Mouse (Mus musculus): ENCODE results near the gene Rcor1. TPM values are rescaled to one million over a fixed set of nuclear protein-coding genes. Genes with fewer than 3 reads are reported as not detected.

Gene Rcor1
- polyA plus RNA-seq, 1 experiment from 2014 or later: 8.5 TPM

- Histone ChIP-seq H3K4me3 (no peak overlapping the region), H3K27ac (replicated peaks) (no peak overlapping the region), H3K4me1 (0 out of 2 replicates have a peak, but pooled peaks cover 5% of the 10 kb centered on the region), H3K27me3 (no peaks in the 10 kb centered on the region), H3K9me3 (no peaks in the 10 kb centered on the region), H3K36me3 (no peaks in the 10 kb centered on the region), H3K9ac (replicated peaks) (no peak overlapping the region), H3K4me2 (replicated peaks) (no peak overlapping the region)
- 73% methylated on average over 6 of the region's 6 CpGs for WGBS
- ATAC-seq (ENCODE audit: low FRiP score, low read depth): no peak
Measured at GRCm38 (mm10) chr12:111005803-111006202, 33.3 kb upstream of the Rcor1 start.

DNA sequence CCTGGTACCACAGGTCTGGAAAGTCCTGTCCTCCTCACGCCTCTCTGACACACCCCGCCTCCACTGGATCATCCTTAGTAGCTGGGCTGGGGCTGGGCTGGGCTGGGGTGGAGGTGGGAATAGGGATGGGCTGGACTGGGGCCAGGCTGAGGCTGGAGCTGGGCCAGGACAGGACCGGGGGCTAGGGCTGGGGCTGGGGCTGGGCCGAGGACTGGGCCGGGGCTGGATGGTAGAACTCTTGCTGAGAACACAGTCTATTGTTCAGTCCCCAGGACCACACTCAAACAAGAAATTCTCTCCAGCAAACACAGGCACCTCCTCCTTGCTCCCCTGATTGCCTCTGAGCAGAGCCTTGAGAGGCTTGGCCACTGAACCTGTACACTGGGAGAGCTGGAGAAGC, 32.8 kb upstream of the Rcor1 start:
- 0 out of 2 replicates have a peak, but pooled peaks cover 5% of the 10 kb centered on the region for H3K4me1 ChIP-seq
- no peak overlapping the region; the same call in 1 of the 2 replicates for H3K27ac ChIP-seq (replicated peaks)
- ATAC-seq (ENCODE audit: low FRiP score, low read depth): no peak
- no peaks in the 10 kb centered on the region for H3K27me3 ChIP-seq
- no peak overlapping the region for H3K4me3 ChIP-seq
- H3K36me3 ChIP-seq: no peaks in the 10 kb centered on the region
- WGBS: 74% methylated on average over 5 of the region's 5 CpGs
- H3K9me3 ChIP-seq: no peaks in the 10 kb centered on the region
- no peak overlapping the region for H3K4me2 ChIP-seq (replicated peaks)
- no peak overlapping the region for H3K9ac ChIP-seq (replicated peaks)

GRCm38 (mm10) chr12:111007134-111008103, 31.7 kb upstream of the Rcor1 start:
- H3K9ac ChIP-seq (replicated peaks): no peak overlapping the region
- WGBS: 80% methylated on average over 14 of the region's 14 CpGs

GRCm38 (mm10) chr12:111008500-111009490, 30.4 kb upstream of the Rcor1 start:
- Histone ChIP-seq H3K4me2 (replicated peaks) (no peak overlapping the region), H3K9me3 (no peaks in the 10 kb centered on the region), H3K27me3 (no peaks in the 10 kb centered on the region), H3K4me1 (0 out of 2 replicates have a peak, but pooled peaks cover 5% of the 10 kb centered on the region), H3K4me3 (no peak overlapping the region), H3K36me3 (no peaks in the 10 kb centered on the region), H3K9ac (replicated peaks) (no peak overlapping the region), H3K27ac (replicated peaks) (no peak overlapping the region)
- ATAC-seq (ENCODE audit: low FRiP score, low read depth): no peak
- 74% methylated on average over 11 of the region's 11 CpGs for WGBS

More at GRCm38 (mm10) chr12:111007134-111008103, 31.7 kb upstream of the Rcor1 start:
- no peaks in the 10 kb centered on the region for H3K9me3 ChIP-seq
- H3K36me3 ChIP-seq: no peaks in the 10 kb centered on the region
- H3K4me2 ChIP-seq (replicated peaks): no peak overlapping the region
- ATAC-seq (ENCODE audit: low FRiP score, low read depth): no peak
- 0 out of 2 replicates have a peak, but pooled peaks cover 5% of the 10 kb centered on the region for H3K4me1 ChIP-seq
- H3K27ac ChIP-seq (replicated peaks): no peak overlapping the region
- H3K4me3 ChIP-seq: no peak overlapping the region
- no peaks in the 10 kb centered on the region for H3K27me3 ChIP-seq

DNA sequence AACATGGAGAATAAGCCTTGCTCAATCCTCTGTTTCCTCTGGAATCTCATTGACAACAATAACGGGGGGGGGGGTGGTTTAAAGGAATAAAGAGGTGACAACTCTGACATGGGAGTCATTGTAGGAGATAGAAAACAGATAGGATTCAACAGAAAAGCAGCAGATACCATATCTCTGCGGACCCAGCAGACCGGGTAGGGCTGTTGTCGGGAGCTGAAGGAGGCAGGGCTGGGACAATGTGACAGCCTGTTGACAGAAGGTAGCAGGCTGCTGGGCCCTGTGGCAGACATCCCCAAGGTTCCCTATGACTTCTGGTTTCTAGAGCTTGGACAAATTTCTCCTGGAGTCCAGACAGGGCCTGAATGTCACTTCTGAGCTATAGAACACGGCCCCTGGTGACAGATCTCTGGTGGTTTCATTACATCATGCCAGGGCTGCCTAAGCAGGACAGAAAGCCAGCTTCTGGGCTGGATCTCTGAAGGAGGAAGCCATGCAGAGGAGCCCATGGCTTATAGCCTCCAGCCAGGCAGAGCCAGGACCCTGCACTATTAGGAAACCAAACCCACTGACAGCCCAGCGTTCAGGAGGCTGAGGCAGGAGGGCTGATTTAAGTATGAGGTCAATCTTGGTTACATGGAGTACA, 29.4 kb upstream of the Rcor1 start:
- 0 out of 2 replicates have a peak, but pooled peaks cover 5% of the 10 kb centered on the region for H3K4me1 ChIP-seq
- H3K4me3 ChIP-seq: no peak overlapping the region
- H3K9ac ChIP-seq (replicated peaks): no peak overlapping the region
- no peaks in the 10 kb centered on the region for H3K9me3 ChIP-seq
- no peak for ATAC-seq (ENCODE audit: low FRiP score, low read depth)
- 87% methylated on average over 6 of the region's 6 CpGs for WGBS
- no peak overlapping the region for H3K4me2 ChIP-seq (replicated peaks)
- no peaks in the 10 kb centered on the region for H3K36me3 ChIP-seq
- H3K27me3 ChIP-seq: no peaks in the 10 kb centered on the region
- H3K27ac ChIP-seq (replicated peaks): no peak overlapping the region

GRCm38 (mm10) chr12:111016807-111017206, 22.3 kb upstream of the Rcor1 start:
- H3K27me3 ChIP-seq: no peaks in the 10 kb centered on the region
- ATAC-seq (ENCODE audit: low FRiP score, low read depth): no peak
- no peak overlapping the region for H3K4me2 ChIP-seq (replicated peaks)
- peaks cover 2% of the 10 kb centered on the region; the same call in 1 of the 2 replicates for H3K4me1 ChIP-seq
- no peak overlapping the region for H3K9ac ChIP-seq (replicated peaks)
- H3K27ac ChIP-seq (replicated peaks): no peak overlapping the region
- H3K4me3 ChIP-seq: no peak overlapping the region
- no peaks in the 10 kb centered on the region for H3K9me3 ChIP-seq
- 88% methylated on average over 3 of the region's 3 CpGs for WGBS
- H3K36me3 ChIP-seq: no peaks in the 10 kb centered on the region

DNA sequence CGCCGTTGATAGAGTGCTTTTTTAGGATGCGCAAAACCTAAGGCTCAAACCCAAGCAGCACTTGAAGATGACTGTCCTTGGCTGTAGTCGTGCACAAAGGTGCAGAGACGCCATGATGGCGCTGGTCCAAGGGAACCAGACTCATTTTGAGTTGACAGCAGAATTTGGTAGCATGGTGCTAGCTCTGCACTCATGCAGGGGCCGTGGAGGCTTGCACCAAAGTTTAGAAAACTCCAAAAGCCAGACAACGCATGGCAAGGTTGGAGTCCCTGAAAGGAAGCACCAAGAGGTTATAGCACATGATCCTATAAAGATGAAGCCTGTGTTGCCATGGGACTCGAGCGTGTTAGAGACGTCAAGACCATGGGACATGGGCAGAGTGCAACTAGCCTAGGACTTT, 21.1 kb upstream of the Rcor1 start:
- Histone ChIP-seq H3K4me3 (no peak overlapping the region), H3K27ac (replicated peaks) (no peak overlapping the region), H3K4me1 (peaks cover 2% of the 10 kb centered on the region; the same call in 1 of the 2 replicates), H3K36me3 (no peaks in the 10 kb centered on the region), H3K4me2 (replicated peaks) (no peak overlapping the region), H3K27me3 (no peaks in the 10 kb centered on the region), H3K9me3 (no peaks in the 10 kb centered on the region), H3K9ac (replicated peaks) (no peak overlapping the region)
- ATAC-seq (ENCODE audit: low FRiP score, low read depth): no peak
- WGBS: 93% methylated on average over 11 of the region's 11 CpGs

DNA sequence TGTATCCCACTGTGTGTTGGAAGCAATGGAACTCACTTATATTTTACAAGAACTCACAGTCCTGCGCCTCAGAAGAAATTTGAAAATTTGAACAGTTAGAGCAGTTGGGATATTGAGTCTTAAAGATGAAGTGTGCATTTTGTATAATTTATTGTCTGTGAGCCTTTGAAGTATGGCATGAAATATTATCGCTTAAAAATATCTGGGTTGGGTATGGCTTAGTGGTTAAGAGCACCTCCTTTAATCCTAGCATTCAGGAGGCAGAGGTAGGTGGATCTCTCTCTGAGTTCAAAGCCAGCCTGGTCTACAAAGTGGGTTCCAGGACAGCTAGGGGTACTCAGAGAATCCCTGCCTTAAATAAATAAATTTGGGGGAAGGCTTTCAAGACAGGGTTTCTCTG, 20.1 kb upstream of the Rcor1 start:
- peaks cover 2% of the 10 kb centered on the region; the same call in 1 of the 2 replicates for H3K4me1 ChIP-seq
- WGBS: 95% methylated on average over 2 of the region's 2 CpGs

GRCm38 (mm10) chr12:111021138-111021537, 18.0 kb upstream of the Rcor1 start:
- ATAC-seq (ENCODE audit: low FRiP score, low read depth): no peak
- H3K4me1 ChIP-seq: peaks cover 2% of the 10 kb centered on the region; the same call in 1 of the 2 replicates
- H3K9ac ChIP-seq (replicated peaks): 0 out of 2 replicates have a peak overlapping the region, but pooled peaks have one; percentile 11
- no peak overlapping the region for H3K4me2 ChIP-seq (replicated peaks)
- WGBS: 31% methylated on average over 1 of the region's 1 CpGs
- no peak overlapping the region for H3K27ac ChIP-seq (replicated peaks)
- no peak overlapping the region for H3K4me3 ChIP-seq
- H3K27me3 ChIP-seq: no peaks in the 10 kb centered on the region
- no peaks in the 10 kb centered on the region for H3K36me3 ChIP-seq
- no peaks in the 10 kb centered on the region for H3K9me3 ChIP-seq

More for the DNA sequence above, 20.1 kb upstream of the Rcor1 start:
- H3K9me3 ChIP-seq: no peaks in the 10 kb centered on the region
- H3K4me2 ChIP-seq (replicated peaks): no peak overlapping the region
- H3K9ac ChIP-seq (replicated peaks): no peak overlapping the region
- no peak for ATAC-seq (ENCODE audit: low FRiP score, low read depth)
- H3K36me3 ChIP-seq: no peaks in the 10 kb centered on the region
- H3K27ac ChIP-seq (replicated peaks): no peak overlapping the region
- H3K27me3 ChIP-seq: no peaks in the 10 kb centered on the region
- H3K4me3 ChIP-seq: no peak overlapping the region

- Histone ChIP-seq H3K4me3 (no peak overlapping the region), H3K4me1 (peaks cover 2% of the 10 kb centered on the region; the same call in 1 of the 2 replicates), H3K27ac (replicated peaks) (no peak overlapping the region), H3K9me3 (no peaks in the 10 kb centered on the region), H3K9ac (replicated peaks) (no peak overlapping the region), H3K4me2 (replicated peaks) (no peak overlapping the region), H3K36me3 (no peaks in the 10 kb centered on the region), H3K27me3 (no peaks in the 10 kb centered on the region)
- ATAC-seq (ENCODE audit: low FRiP score, low read depth): no peak
- 77% methylated on average over 3 of the region's 3 CpGs for WGBS
Measured at GRCm38 (mm10) chr12:111021577-111021976, 17.6 kb upstream of the Rcor1 start.
